Mouse (Mus musculus) midbrain, embryonic 15.5 days (tissue): ENCODE measurements around the gene Rtbdn. TPM values are rescaled to one million over a fixed set of nuclear protein-coding genes. Genes with fewer than 3 reads are reported as not detected.

Experiments used
- ATAC-seq: fragments of 200-750 bp; cut with Nextera tagmentation; replicated peaks from 2 replicates; pipeline ENCODE4 v1.8.0; 2017; ENCODE audit warnings: moderate TSS enrichment
- H3K27ac ChIP-seq: fragments of 300-500 bp; sonication (generic); 2 replicates; pipeline ENCODE4 v1.5.1; 2015; ENCODE audit warnings: mild to moderate bottlenecking, inconsistent platforms
- H3K27me3 ChIP-seq: fragments of 300-500 bp; sonication (generic); replicated peaks from 2 replicates; pipeline ENCODE4 v1.6.1; 2015; ENCODE audit warnings: inconsistent platforms
- H3K36me3 ChIP-seq: fragments of 300-500 bp; sonication (generic); replicated peaks from 2 replicates; pipeline ENCODE4 v1.6.1; 2015; ENCODE audit warnings: inconsistent platforms
- H3K4me1 ChIP-seq: fragments of 300-500 bp; sonication (generic); 2 replicates; pipeline ENCODE4 v1.6.1; 2015; ENCODE audit warnings: inconsistent platforms
- H3K4me2 ChIP-seq: fragments of 300-500 bp; sonication (generic); 2 replicates; pipeline ENCODE4 v1.6.1; 2015; ENCODE audit warnings: inconsistent platforms, mild to moderate bottlenecking, moderate library complexity
- H3K4me3 ChIP-seq: fragments of 300-500 bp; sonication (generic); 2 replicates; pipeline ENCODE4 v1.5.1; 2015; ENCODE audit warnings: mild to moderate bottlenecking, inconsistent platforms
- H3K9ac ChIP-seq: fragments of 300-500 bp; sonication (generic); 2 replicates; pipeline ENCODE4 v1.6.1; 2015; ENCODE audit warnings: mild to moderate bottlenecking, inconsistent platforms
- H3K9me3 ChIP-seq: fragments of 300-500 bp; sonication (generic); 2 replicates; pipeline ENCODE4 v1.6.1; 2016; ENCODE audit warnings: inconsistent platforms
- WGBS: fragments of 180-500 bp; shearing (Covaris S2); methylation state at CpG from one replicate; pipeline ENCODE4 v1.1.7; 2015; ENCODE audit warnings: mixed read lengths; 5-methylcytosine and 5-hydroxymethylcytosine counted together
- polyA plus RNA-seq: library from polyadenylated mRNA; unstranded; fragments of >200 nt; fragmentation: Nextera tagmentation; extraction: Ambion mirVana; gene quantifications from 2 replicates; pipeline ENCODE4 v1.2.1, GENCODE M21; 2015

Rtbdn gene
- polyA plus RNA-seq, 1 experiment from 2014 or later = 3.4 TPM

DNA sequence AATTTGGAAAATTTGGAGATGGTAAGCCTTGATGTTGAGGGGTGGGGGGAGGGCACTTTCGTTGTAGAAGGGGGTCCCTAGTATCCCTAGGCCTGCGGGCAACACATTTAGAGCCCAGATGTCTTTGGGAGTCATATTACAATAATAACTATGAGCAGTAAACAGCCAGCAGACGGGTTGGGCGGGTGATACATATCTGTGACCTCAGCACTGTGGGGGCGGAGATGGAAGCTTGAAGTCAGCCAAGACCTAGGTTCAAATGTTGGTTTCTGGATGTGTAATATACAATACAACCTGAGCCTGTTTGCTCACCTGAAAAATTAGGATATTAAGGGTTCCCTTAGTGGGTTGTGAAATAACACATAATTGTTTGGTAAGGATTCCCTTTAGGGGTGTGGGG lies 36.8 kb upstream of the Rtbdn start:
- H3K36me3 ChIP-seq = peaks cover 30% of the 10 kb centered on the region
- H3K4me1 ChIP-seq = peaks cover 16% of the 10 kb centered on the region; the same call in 1 of the 2 replicates
- no peaks in the 10 kb centered on the region for H3K9me3 ChIP-seq
- H3K9ac ChIP-seq = no peak overlapping the region
- H3K4me3 ChIP-seq = no peak overlapping the region
- peaks cover 29% of the 10 kb centered on the region for H3K27me3 ChIP-seq
- ATAC-seq = no peak
- H3K4me2 ChIP-seq = no peak overlapping the region
- no peak overlapping the region for H3K27ac ChIP-seq
- WGBS = 94% methylated on average over 5 of the region's 5 CpGs

DNA sequence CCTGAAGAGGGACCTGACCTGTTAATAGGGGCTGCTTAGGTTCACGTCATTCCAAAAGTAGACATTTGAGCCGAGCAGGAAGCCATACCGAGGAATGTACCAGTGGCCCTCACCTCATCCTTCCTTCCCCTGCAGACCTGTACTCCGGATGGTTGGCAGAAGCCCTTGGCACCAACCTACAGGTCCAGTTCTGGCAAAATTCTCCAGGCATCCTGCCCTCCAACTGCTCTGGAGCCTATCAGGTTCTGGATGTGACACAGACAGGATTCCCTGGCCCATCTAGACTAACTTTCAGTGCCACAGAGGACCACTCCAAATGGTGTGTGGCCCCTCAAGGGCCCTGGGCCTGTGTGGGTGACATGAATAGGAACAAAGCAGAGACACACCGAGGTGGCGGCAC lies 36.2 kb upstream of the Rtbdn start:
- peaks cover 16% of the 10 kb centered on the region; the same call in 1 of the 2 replicates for H3K4me1 ChIP-seq
- H3K4me3 ChIP-seq = no peak overlapping the region
- no peak for ATAC-seq
- 92% methylated on average over 6 of the region's 6 CpGs for WGBS
- H3K4me2 ChIP-seq = no peak overlapping the region
- no peak overlapping the region for H3K9ac ChIP-seq
- peaks cover 34% of the 10 kb centered on the region for H3K27me3 ChIP-seq
- H3K27ac ChIP-seq = no peak overlapping the region
- peaks cover 36% of the 10 kb centered on the region for H3K36me3 ChIP-seq
- no peaks in the 10 kb centered on the region for H3K9me3 ChIP-seq

DNA sequence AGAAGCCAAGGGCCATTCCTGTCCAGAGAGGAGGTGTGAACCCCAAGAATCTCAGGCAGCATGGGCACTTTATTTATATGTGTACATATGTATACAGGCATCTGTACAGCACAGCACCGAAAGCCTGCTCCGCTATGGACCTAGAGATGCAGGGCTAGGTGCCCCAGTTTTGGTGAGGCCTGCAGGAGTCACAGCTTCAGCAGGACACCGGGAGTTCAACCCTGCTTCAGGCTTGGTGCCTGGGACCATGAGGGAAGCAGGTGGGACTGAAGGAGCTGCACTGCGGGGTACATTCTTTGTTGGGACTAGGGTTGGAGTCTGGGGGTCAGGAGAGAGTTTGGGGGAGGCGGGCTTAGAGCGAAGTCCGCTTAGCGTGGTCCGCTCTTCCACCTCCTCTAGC lies 34.9 kb upstream of the Rtbdn start:
- no peak for ATAC-seq
- Histone ChIP-seq H3K9ac (no peak overlapping the region), H3K9me3 (no peaks in the 10 kb centered on the region), H3K36me3 (peaks cover 49% of the 10 kb centered on the region), H3K4me2 (no peak overlapping the region), H3K27me3 (peaks cover 35% of the 10 kb centered on the region), H3K4me3 (no peak overlapping the region), H3K27ac (no peak overlapping the region), H3K4me1 (peaks cover 16% of the 10 kb centered on the region; the same call in 1 of the 2 replicates)
- 81% methylated on average over 9 of the region's 9 CpGs for WGBS

DNA sequence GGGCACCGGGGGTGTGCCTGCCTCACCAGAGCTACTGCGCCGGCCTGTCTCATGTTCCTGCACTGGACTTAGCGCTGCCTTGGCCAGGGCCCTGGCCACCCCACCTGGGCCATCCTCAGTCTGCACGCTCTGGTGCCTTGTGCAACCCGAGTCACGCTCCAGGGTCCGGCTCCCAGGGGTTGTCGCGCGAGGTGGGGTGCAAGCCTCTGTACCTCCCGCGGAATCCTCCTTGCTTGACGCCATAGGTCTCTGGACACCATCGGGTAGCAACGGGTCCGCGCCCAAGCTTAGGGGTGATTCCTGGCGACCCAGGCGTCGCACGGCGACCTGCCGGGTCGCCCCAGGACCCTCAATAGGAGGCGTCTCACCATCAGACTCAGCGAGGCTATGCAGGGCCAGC lies 34.4 kb upstream of the Rtbdn start:
- ATAC-seq = no peak
- no peaks in the 10 kb centered on the region for H3K9me3 ChIP-seq
- peaks cover 16% of the 10 kb centered on the region; the same call in 1 of the 2 replicates for H3K4me1 ChIP-seq
- H3K36me3 ChIP-seq = peaks cover 53% of the 10 kb centered on the region
- peaks cover 35% of the 10 kb centered on the region for H3K27me3 ChIP-seq
- no peak overlapping the region for H3K27ac ChIP-seq
- no peak overlapping the region for H3K4me3 ChIP-seq
- no peak overlapping the region for H3K9ac ChIP-seq
- no peak overlapping the region for H3K4me2 ChIP-seq
- WGBS = 18% methylated on average over 27 of the region's 27 CpGs

- 6% methylated on average over 55 of the region's 55 CpGs for WGBS
- Histone ChIP-seq H3K4me1 (peaks cover 16% of the 10 kb centered on the region; the same call in 1 of the 2 replicates), H3K9me3 (no peaks in the 10 kb centered on the region), H3K27me3 (peaks cover 35% of the 10 kb centered on the region), H3K9ac (no peak overlapping the region), H3K27ac (no peak overlapping the region), H3K36me3 (peaks cover 59% of the 10 kb centered on the region), H3K4me3 (peak overlapping the region; percentile 15), H3K4me2 (peak overlapping the region; percentile 39)
- no peak for ATAC-seq
Observed at GRCm38 (mm10) chr8:84912895-84913501, 33.8 kb upstream of the Rtbdn start.

- H3K9me3 ChIP-seq = no peaks in the 10 kb centered on the region
- peak overlapping the region; percentile 15; the same call in 1 of the 2 replicates for H3K4me3 ChIP-seq
- WGBS = 24% methylated on average over 9 of the region's 9 CpGs
- H3K4me1 ChIP-seq = peaks cover 14% of the 10 kb centered on the region; the same call in 1 of the 2 replicates
- no peak overlapping the region for H3K27ac ChIP-seq
- H3K9ac ChIP-seq = no peak overlapping the region
- H3K4me2 ChIP-seq = peak overlapping the region; percentile 39; the same call in 1 of the 2 replicates
- peaks cover 64% of the 10 kb centered on the region for H3K36me3 ChIP-seq
- ATAC-seq = no peak
- peaks cover 35% of the 10 kb centered on the region for H3K27me3 ChIP-seq
Observed at GRCm38 (mm10) chr8:84913502-84913900, 33.3 kb upstream of the Rtbdn start.

DNA sequence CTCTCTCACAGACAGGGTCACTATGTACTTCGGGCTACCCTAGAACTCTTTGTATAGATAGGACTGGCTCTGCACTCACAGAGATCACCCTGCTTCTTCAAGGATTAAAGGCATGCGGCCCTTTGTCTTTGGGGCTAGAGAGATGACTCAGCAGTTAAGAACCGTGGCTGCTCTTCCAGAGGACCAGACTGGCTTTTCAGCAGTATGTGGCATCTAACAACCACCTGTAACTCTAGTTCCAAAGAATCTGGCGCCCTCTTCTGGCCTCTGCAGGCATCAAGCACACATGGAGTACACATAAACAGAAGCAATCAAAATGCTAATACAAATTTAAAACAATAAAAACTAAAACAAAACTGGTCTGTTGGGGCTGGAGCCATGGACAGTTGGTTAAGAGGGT lies 32.8 kb upstream of the Rtbdn start:
- Histone ChIP-seq H3K9me3 (no peaks in the 10 kb centered on the region), H3K36me3 (peaks cover 69% of the 10 kb centered on the region), H3K4me1 (peaks cover 9% of the 10 kb centered on the region; the same call in 1 of the 2 replicates), H3K4me3 (no peak overlapping the region), H3K4me2 (no peak overlapping the region), H3K27ac (no peak overlapping the region), H3K27me3 (peaks cover 35% of the 10 kb centered on the region), H3K9ac (no peak overlapping the region)
- WGBS = 24% methylated on average over 4 of the region's 4 CpGs
- ATAC-seq = no peak

DNA sequence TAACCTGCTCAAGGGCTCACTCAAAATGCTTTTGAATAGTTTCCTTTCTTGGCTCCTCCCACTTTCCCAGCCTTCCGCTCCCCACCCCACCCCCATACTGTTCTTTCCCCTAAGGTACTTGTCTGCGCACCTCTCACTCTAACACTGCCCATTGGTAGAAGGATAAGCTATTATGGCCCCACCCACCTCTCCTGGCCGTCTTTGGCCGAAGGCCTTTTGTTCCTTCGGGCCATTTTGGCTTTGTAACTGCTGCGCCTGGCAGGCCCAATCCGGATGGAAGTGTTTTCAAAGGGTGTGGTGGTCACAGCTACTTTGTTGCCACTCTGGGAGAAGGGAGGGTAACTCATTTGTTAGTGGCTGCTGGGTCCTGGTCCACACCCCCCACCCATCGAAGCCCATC lies 31.5 kb upstream of the Rtbdn start:
- H3K9me3 ChIP-seq = no peaks in the 10 kb centered on the region
- no peak overlapping the region for H3K4me2 ChIP-seq
- H3K36me3 ChIP-seq = peaks cover 80% of the 10 kb centered on the region
- peaks cover 26% of the 10 kb centered on the region for H3K27me3 ChIP-seq
- no peak overlapping the region for H3K27ac ChIP-seq
- 90% methylated on average over 8 of the region's 8 CpGs for WGBS
- no peak for ATAC-seq
- peaks cover 5% of the 10 kb centered on the region; the same call in 1 of the 2 replicates for H3K4me1 ChIP-seq
- no peak overlapping the region for H3K4me3 ChIP-seq
- H3K9ac ChIP-seq = no peak overlapping the region

DNA sequence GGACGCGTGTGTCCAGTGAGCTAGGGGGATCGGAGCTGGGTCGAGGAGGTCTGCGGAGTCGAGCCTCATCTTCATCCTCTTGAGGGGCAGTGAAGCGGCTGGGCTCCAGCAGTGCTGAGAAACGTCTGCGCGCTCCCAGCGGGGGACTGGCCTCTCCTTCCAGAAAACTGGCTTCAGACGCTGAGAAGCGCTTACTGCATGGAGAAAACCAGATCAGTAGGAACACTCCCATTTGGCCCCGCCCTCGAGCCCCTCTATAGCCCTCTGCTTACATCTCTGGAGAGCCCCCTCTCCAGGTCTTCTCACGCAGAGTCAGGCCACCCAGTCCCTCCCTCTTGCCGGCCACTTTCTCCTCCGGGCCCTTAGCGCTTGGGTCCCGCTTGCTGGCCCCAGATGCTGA lies 29.0 kb upstream of the Rtbdn start:
- Histone ChIP-seq H3K4me1 (peaks cover 4% of the 10 kb centered on the region; the same call in 1 of the 2 replicates), H3K27me3 (peaks cover 18% of the 10 kb centered on the region), H3K4me2 (no peak overlapping the region), H3K9ac (no peak overlapping the region), H3K4me3 (no peak overlapping the region), H3K9me3 (no peaks in the 10 kb centered on the region), H3K36me3 (peaks cover 90% of the 10 kb centered on the region), H3K27ac (no peak overlapping the region)
- 29% methylated on average over 20 of the region's 20 CpGs for WGBS
- ATAC-seq = no peak

GRCm38 (mm10) chr8:84918646-84919045 lies 28.1 kb upstream of the Rtbdn start:
- peaks cover 88% of the 10 kb centered on the region for H3K36me3 ChIP-seq
- 94% methylated on average over 15 of the region's 15 CpGs for WGBS
- peaks cover 18% of the 10 kb centered on the region for H3K27me3 ChIP-seq
- H3K4me2 ChIP-seq = no peak overlapping the region
- H3K9ac ChIP-seq = no peak overlapping the region
- no peak overlapping the region for H3K27ac ChIP-seq
- H3K4me3 ChIP-seq = no peak overlapping the region
- H3K4me1 ChIP-seq = no peaks in the 10 kb centered on the region
- no peaks in the 10 kb centered on the region for H3K9me3 ChIP-seq
- no peak for ATAC-seq

DNA sequence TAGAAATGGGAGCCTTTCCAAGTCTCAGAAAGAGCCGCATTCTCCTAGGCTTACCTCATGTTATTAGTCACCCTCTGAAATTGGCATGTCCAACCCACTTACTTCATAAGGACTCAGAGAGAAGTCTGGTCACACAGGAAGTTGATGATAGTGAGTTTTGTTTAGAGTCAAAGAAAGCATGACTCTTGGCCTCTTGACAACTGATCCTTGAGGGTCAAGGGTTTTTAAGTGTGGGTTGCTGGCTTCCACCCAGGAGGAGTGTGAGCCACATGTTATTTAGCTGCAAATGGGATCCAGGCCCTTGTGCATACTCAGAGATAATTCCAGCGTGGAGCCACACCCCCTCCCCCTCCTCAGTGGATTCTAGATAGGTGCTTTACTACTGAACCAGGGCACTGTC lies 25.2 kb upstream of the Rtbdn start:
- Histone ChIP-seq H3K27me3 (no peaks in the 10 kb centered on the region), H3K4me1 (no peaks in the 10 kb centered on the region), H3K4me3 (no peak overlapping the region), H3K9ac (no peak overlapping the region), H3K27ac (no peak overlapping the region), H3K36me3 (peaks cover 73% of the 10 kb centered on the region), H3K4me2 (no peak overlapping the region), H3K9me3 (no peaks in the 10 kb centered on the region)
- WGBS = 91% methylated on average over 2 of the region's 2 CpGs
- ATAC-seq = no peak

- Histone ChIP-seq H3K36me3 (peaks cover 46% of the 10 kb centered on the region), H3K4me3 (no peak overlapping the region), H3K9ac (no peak overlapping the region), H3K4me1 (peaks cover 13% of the 10 kb centered on the region), H3K27me3 (no peaks in the 10 kb centered on the region), H3K4me2 (no peak overlapping the region), H3K27ac (no peak overlapping the region), H3K9me3 (no peaks in the 10 kb centered on the region)
- no peak for ATAC-seq
- 72% methylated on average over 7 of the region's 7 CpGs for WGBS
Observed at GRCm38 (mm10) chr8:84925557-84925956, 21.2 kb upstream of the Rtbdn start.

GRCm38 (mm10) chr8:84927513-84927912 lies 19.3 kb upstream of the Rtbdn start:
- no peak overlapping the region for H3K4me2 ChIP-seq
- H3K4me3 ChIP-seq = no peak overlapping the region
- ATAC-seq = no peak
- peaks cover 13% of the 10 kb centered on the region for H3K4me1 ChIP-seq
- WGBS = 88% methylated on average over 1 of the region's 1 CpGs
- H3K36me3 ChIP-seq = peaks cover 28% of the 10 kb centered on the region
- H3K9ac ChIP-seq = no peak overlapping the region
- H3K27ac ChIP-seq = no peak overlapping the region
- H3K27me3 ChIP-seq = no peaks in the 10 kb centered on the region
- H3K9me3 ChIP-seq = no peaks in the 10 kb centered on the region
